Mouse (Mus musculus) liver, postnatal 0 days (tissue): ENCODE measurements around the gene Prdm2. TPM values are rescaled to one million over a fixed set of nuclear protein-coding genes. Genes with fewer than 3 reads are reported as not detected.

Source experiments
- ATAC-seq: fragments of 200-750 bp; cut with Nextera tagmentation; 2 replicates; pipeline ENCODE4 v1.8.0; 2017; ENCODE audit warnings: mild to moderate bottlenecking, moderate library complexity
- DNase-seq: peaks from one replicate; pipeline ENCODE4 v3.0.0-alpha.2; 2016
- H3K27ac ChIP-seq: fragments of 300-500 bp; sonication (generic); 2 replicates; pipeline ENCODE4 v1.5.1; 2014; ENCODE audit warnings: antibody characterized with exemption, moderate library complexity, mild to moderate bottlenecking, low read depth
- H3K27me3 ChIP-seq: fragments of 300-500 bp; sonication (generic); 2 replicates; pipeline ENCODE4 v1.6.1; 2014; ENCODE audit warnings: low read length, control low read depth, mixed read lengths; ENCODE audit not compliant: insufficient read depth
- H3K36me3 ChIP-seq: fragments of 300-500 bp; sonication (generic); replicated peaks from 2 replicates; pipeline ENCODE4 v1.6.1; 2014; ENCODE audit warnings: mild to moderate bottlenecking, control low read depth, low read length, moderate library complexity, mixed read lengths; ENCODE audit not compliant: insufficient read depth
- H3K4me1 ChIP-seq: fragments of 300-500 bp; sonication (generic); 2 replicates; pipeline ENCODE4 v1.6.1; 2014; ENCODE audit warnings: antibody characterized with exemption, mild to moderate bottlenecking, control low read depth; ENCODE audit not compliant: insufficient read depth
- H3K4me2 ChIP-seq: fragments of 300-500 bp; sonication (generic); 2 replicates; pipeline ENCODE4 v1.6.1; 2014; ENCODE audit warnings: low read depth, mild to moderate bottlenecking, low read length, moderate library complexity, mixed read lengths
- H3K4me3 ChIP-seq: fragments of 300-500 bp; sonication (generic); 2 replicates; pipeline ENCODE4 v1.5.1; 2014; ENCODE audit warnings: low read depth, low read length
- H3K9ac ChIP-seq: fragments of 300-500 bp; sonication (generic); replicated peaks from 2 replicates; pipeline ENCODE4 v1.6.1; 2014; ENCODE audit warnings: mild to moderate bottlenecking, moderate library complexity
- H3K9me3 ChIP-seq: fragments of 300-500 bp; sonication (generic); 2 replicates; pipeline ENCODE4 v1.6.1; 2016; ENCODE audit warnings: mild to moderate bottlenecking, control low read depth, low read length, mixed read lengths
- CTCF ChIP-seq: sonication (generic); IDR thresholded peaks from 2 replicates; pipeline ENCODE4 v1.5.1; 2016; ENCODE audit warnings: antibody characterized with exemption, low read depth
- EP300 ChIP-seq: IDR thresholded peaks from 2 replicates; pipeline ENCODE4 v1.6.1; 2016; ENCODE audit warnings: antibody characterized with exemption, low read depth, mild to moderate bottlenecking
- WGBS: fragments of 180-500 bp; shearing (Covaris S2); extraction: QIAGEN DNeasy Blood & Tissue Kit; methylation state at CpG from one replicate; pipeline ENCODE4 v1.1.7; 2014; ENCODE audit not compliant: insufficient replicate concordance; 5-methylcytosine and 5-hydroxymethylcytosine counted together
- polyA plus RNA-seq: library from polyadenylated mRNA; unstranded; fragments of >200 nt; fragmentation: Nextera tagmentation; extraction: Ambion mirVana; gene quantifications from 2 replicates; pipeline ENCODE4 v1.2.1, GENCODE M21; 2015

Prdm2 gene
- polyA plus RNA-seq, 1 experiment from 2014 or later = 4.1 TPM

DNA sequence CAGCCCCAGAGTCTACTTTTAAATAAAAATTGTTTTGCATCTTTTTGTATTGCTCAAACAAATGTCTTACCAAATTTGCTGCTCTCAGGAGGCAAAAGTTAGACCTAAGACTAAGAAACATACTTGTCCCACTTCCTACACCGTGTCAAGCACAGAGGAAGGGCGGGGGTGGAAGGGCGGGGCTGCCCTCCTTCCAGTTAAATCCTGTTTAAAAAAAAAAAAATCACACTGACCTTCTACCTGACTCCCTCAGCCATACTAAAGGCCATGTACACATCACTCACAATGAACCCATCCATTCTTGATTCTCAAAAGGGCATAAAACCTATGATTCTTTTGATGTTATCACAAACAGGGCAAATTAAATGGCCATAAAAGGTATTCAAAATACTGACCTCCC, 71.9 kb downstream of the Prdm2 start:
- Histone ChIP-seq H3K4me2 (no peak overlapping the region), H3K9me3 (no peaks in the 10 kb centered on the region), H3K9ac (no peak overlapping the region), H3K27me3 (no peaks in the 10 kb centered on the region), H3K36me3 (peaks cover 35% of the 10 kb centered on the region), H3K4me3 (no peak overlapping the region), H3K4me1 (peaks cover 23% of the 10 kb centered on the region), H3K27ac (no peak overlapping the region)
- ATAC-seq (no peak), DNase-seq (no peak)
- TF ChIP-seq CTCF (no peak), EP300 (no peak)
- WGBS = 63% methylated on average over 3 of the region's 3 CpGs

- Histone ChIP-seq H3K4me2 (no peak overlapping the region), H3K9ac (no peak overlapping the region), H3K9me3 (no peaks in the 10 kb centered on the region), H3K27ac (no peak overlapping the region), H3K4me1 (no peaks in the 10 kb centered on the region), H3K36me3 (peaks cover 75% of the 10 kb centered on the region), H3K4me3 (no peak overlapping the region), H3K27me3 (no peaks in the 10 kb centered on the region)
- ATAC-seq (no peak), DNase-seq (no peak)
- WGBS = 91% methylated on average over 7 of the region's 7 CpGs
- TF ChIP-seq EP300 (no peak), CTCF (no peak)
Measured at GRCm38 (mm10) chr4:143132433-143132832, 80.4 kb downstream of the Prdm2 start.

- Histone ChIP-seq H3K4me1 (no peaks in the 10 kb centered on the region), H3K4me2 (no peak overlapping the region), H3K4me3 (no peak overlapping the region), H3K36me3 (peaks cover 65% of the 10 kb centered on the region), H3K9ac (no peak overlapping the region), H3K9me3 (no peaks in the 10 kb centered on the region), H3K27me3 (no peaks in the 10 kb centered on the region), H3K27ac (no peak overlapping the region)
- 88% methylated on average over 5 of the region's 5 CpGs for WGBS
- ATAC-seq (no peak), DNase-seq (no peak)
- no peak for TF ChIP-seq EP300
Measured at GRCm38 (mm10) chr4:143130441-143130840, 82.4 kb downstream of the Prdm2 start.

- Histone ChIP-seq H3K9me3 (no peaks in the 10 kb centered on the region), H3K36me3 (peaks cover 53% of the 10 kb centered on the region), H3K27me3 (no peaks in the 10 kb centered on the region), H3K4me3 (no peak overlapping the region), H3K4me1 (no peaks in the 10 kb centered on the region), H3K9ac (no peak overlapping the region), H3K4me2 (no peak overlapping the region), H3K27ac (no peak overlapping the region)
- WGBS = 80% methylated on average over 4 of the region's 4 CpGs
- DNase-seq = no peak
- TF ChIP-seq CTCF = no peak
- no peak for TF ChIP-seq EP300
- ATAC-seq = no peak
Measured at GRCm38 (mm10) chr4:143129261-143129760, 83.5 kb downstream of the Prdm2 start.

GRCm38 (mm10) chr4:143127171-143127570, 85.6 kb downstream of the Prdm2 start:
- Histone ChIP-seq H3K9ac (no peak overlapping the region), H3K27ac (no peak overlapping the region), H3K9me3 (no peaks in the 10 kb centered on the region), H3K36me3 (peaks cover 34% of the 10 kb centered on the region), H3K4me3 (no peak overlapping the region), H3K4me2 (no peak overlapping the region), H3K4me1 (no peaks in the 10 kb centered on the region), H3K27me3 (no peaks in the 10 kb centered on the region)
- TF ChIP-seq EP300 = no peak
- TF ChIP-seq CTCF = no peak
- no peak for DNase-seq
- 80% methylated on average over 5 of the region's 5 CpGs for WGBS
- ATAC-seq = no peak

DNA sequence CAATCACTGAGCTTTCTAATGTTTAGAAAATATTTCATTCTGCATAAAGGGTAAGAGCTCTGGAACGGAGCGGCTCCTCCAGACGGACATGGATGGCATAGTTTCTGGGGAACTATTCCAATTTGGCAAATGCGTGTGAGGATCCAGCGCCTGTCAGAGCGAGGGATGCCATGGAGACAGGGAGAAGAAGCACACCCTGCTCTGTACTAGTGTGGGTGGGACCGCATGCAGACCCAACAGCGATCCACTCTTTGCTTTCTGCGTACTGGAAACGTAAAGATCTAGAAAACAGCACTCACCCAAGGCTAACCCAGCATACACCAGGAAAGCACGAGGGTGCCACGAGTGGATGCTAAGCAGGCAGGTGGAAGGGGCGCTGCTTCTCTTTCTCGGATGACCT, 86.3 kb downstream of the Prdm2 start:
- Histone ChIP-seq H3K4me3 (no peak overlapping the region), H3K4me1 (no peaks in the 10 kb centered on the region), H3K36me3 (peaks cover 27% of the 10 kb centered on the region), H3K27ac (no peak overlapping the region), H3K9ac (no peak overlapping the region), H3K27me3 (no peaks in the 10 kb centered on the region), H3K9me3 (no peaks in the 10 kb centered on the region), H3K4me2 (no peak overlapping the region)
- ATAC-seq = no peak
- 88% methylated on average over 14 of the region's 14 CpGs for WGBS
- TF ChIP-seq CTCF = no peak
- TF ChIP-seq EP300 = no peak
- no peak for DNase-seq

DNA sequence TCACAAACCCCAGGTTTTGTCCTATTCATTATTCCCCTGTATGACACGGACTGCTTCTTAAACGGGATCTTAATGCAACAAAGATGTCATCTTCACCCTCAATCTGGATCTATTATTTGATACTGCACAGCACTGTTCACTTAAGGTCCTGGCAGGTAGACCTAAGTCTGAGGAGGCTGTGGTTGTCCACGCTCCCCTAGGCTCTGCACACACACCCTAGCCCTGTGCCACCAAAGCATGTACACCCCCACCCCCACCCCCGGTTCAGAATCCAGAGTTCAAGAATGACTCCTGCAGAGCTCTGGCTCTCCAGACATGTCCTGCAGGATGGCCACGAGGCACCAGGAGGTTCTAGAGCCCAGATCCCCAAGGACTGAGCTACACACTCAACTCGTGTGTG, 87.5 kb downstream of the Prdm2 start:
- 83% methylated on average over 6 of the region's 6 CpGs for WGBS
- Histone ChIP-seq H3K9me3 (no peaks in the 10 kb centered on the region), H3K4me1 (no peaks in the 10 kb centered on the region), H3K4me3 (no peak overlapping the region), H3K4me2 (no peak overlapping the region), H3K27ac (no peak overlapping the region), H3K36me3 (peaks cover 15% of the 10 kb centered on the region), H3K27me3 (no peaks in the 10 kb centered on the region), H3K9ac (no peak overlapping the region)
- DNase-seq (no peak), ATAC-seq (no peak)
- TF ChIP-seq CTCF = no peak
- no peak for TF ChIP-seq EP300
